Mouse (Mus musculus): ENCODE data around the gene Cdan1. TPM values are rescaled to one million over a fixed set of nuclear protein-coding genes. Genes with fewer than 3 reads are reported as not detected.

Gene Cdan1
- polyA plus RNA-seq, 1 experiment from 2014 or later = 9.3 TPM

Other genes starting within 250 kb of the Cdan1 start
- gene Haus2, start 240.7 kb downstream of the Cdan1 start, polyA plus RNA-seq (2014; fragmentation: Nextera tagmentation; extraction: Ambion mirVana) = 17.7 and 22.7 TPM in 2 replicates
- 16.7 and 19.9 TPM in 2 replicates for gene Lrrc57, start 240.6 kb downstream of the Cdan1 start, polyA plus RNA-seq (2014; fragmentation: Nextera tagmentation; extraction: Ambion mirVana)
- gene Stard9, start 221.0 kb downstream of the Cdan1 start, polyA plus RNA-seq (2014; fragmentation: Nextera tagmentation; extraction: Ambion mirVana) = 8.6 and 9.2 TPM in 2 replicates
- gene Ttbk2, start 476 bp upstream of the Cdan1 start, polyA plus RNA-seq (2014; fragmentation: Nextera tagmentation; extraction: Ambion mirVana) = 5.2 and 6.1 TPM in 2 replicates
- gene Ubr1, start 120.6 kb upstream of the Cdan1 start, polyA plus RNA-seq (2014; fragmentation: Nextera tagmentation; extraction: Ambion mirVana) = 17.9 and 23.1 TPM in 2 replicates
- gene Tmem62, start 126.9 kb upstream of the Cdan1 start, polyA plus RNA-seq (2014; fragmentation: Nextera tagmentation; extraction: Ambion mirVana) = 2.7 and 3.2 TPM in 2 replicates
- 36.6 and 42.8 TPM in 2 replicates for gene Ccndbp1, start 158.3 kb upstream of the Cdan1 start, polyA plus RNA-seq (2014; fragmentation: Nextera tagmentation; extraction: Ambion mirVana)
- 0.71 and 1.5 TPM in 2 replicates for gene Epb42, start 186.9 kb upstream of the Cdan1 start, polyA plus RNA-seq (2014; fragmentation: Nextera tagmentation; extraction: Ambion mirVana)
- gene Tgm5, start 235.7 kb upstream of the Cdan1 start, polyA plus RNA-seq (2014; fragmentation: Nextera tagmentation; extraction: Ambion mirVana) = 0.38 and 0.86 TPM in 2 replicates

Data from embryonic facial prominence, embryonic 14.5 days (tissue).